ENCODE assay signal across 9 mouse cellular contexts in the genomic region with DNA sequence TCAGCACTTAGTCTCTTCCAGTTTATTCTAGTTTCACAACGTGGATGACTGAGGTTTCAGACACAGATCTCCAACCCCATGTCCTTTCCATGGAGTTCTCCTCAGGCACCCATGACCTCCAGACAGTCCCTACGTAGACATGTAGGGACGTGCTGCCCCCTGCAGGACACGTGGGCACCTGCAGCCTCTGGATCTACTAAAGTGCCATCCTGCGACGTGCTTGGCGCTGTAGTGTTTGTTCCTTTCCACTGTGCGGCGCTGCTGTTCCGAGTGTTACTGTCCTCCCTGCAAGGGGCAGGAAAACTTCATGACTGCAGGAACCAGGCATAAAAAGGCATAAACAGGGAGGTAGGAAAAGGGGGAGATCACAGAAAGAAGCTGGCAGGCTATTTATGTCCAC. TPM values are rescaled to one million over a fixed set of nuclear protein-coding genes. Genes with fewer than 3 reads are reported as not detected.
DNase-seq lines count a peak whose midpoint lies in the region; ATAC-seq and TF ChIP-seq lines count a peak whose summit lies in the region.
"Had no signal": no experiment of that assay in that cellular context is flagged by ENCODE, and none has a peak within 500 bp of the region (broad histone marks: within the 10 kb centered on the region; RNA-seq: fewer than 3 reads in every experiment).

No protein-coding gene starts in this region.

- no peak overlapping the region for H3K4me2 ChIP-seq in hindbrain, embryonic 12.5 days (replicated peaks)
- H3K4me2 ChIP-seq in embryonic facial prominence, embryonic 14.5 days (ENCODE audit: low read depth, low read length) = no peak overlapping the region
- H3K4me2 ChIP-seq in midbrain, postnatal 0 days (ENCODE audit: low read depth, low read length, poor library complexity, severe bottlenecking) = no peak overlapping the region
- H3K4me2 ChIP-seq: embryonic facial prominence, embryonic 12.5 days had no signal

- H3K9me3 ChIP-seq in hindbrain, embryonic 10.5 days = no peaks in the 10 kb centered on the region
- no peaks in the 10 kb centered on the region for H3K9me3 ChIP-seq in hindbrain, embryonic 12.5 days (replicated peaks)
- no peaks in the 10 kb centered on the region for H3K9me3 ChIP-seq in embryonic facial prominence, embryonic 14.5 days (ENCODE audit: control insufficient read depth, low read length)
- no peaks in the 10 kb centered on the region for H3K9me3 ChIP-seq in midbrain, postnatal 0 days (ENCODE audit: low read length)
- H3K9me3 ChIP-seq: embryonic facial prominence, embryonic 12.5 days had no signal

- H3K36me3 ChIP-seq in hindbrain, embryonic 10.5 days = no peaks in the 10 kb centered on the region
- H3K36me3 ChIP-seq in hindbrain, embryonic 12.5 days = no peaks in the 10 kb centered on the region
- H3K36me3 ChIP-seq in embryonic facial prominence, embryonic 14.5 days (ENCODE audit: control insufficient read depth, insufficient read depth, low read length) = no peaks in the 10 kb centered on the region
- H3K36me3 ChIP-seq in midbrain, postnatal 0 days (ENCODE audit: insufficient read depth, low read length) = no peaks in the 10 kb centered on the region
- H3K36me3 ChIP-seq: embryonic facial prominence, embryonic 12.5 days had no signal

- H3K27ac ChIP-seq in hindbrain, embryonic 10.5 days = no peak overlapping the region
- no peak overlapping the region for H3K27ac ChIP-seq in hindbrain, embryonic 12.5 days
- H3K27ac ChIP-seq in bone marrow, adult 2 months (ENCODE audit: control insufficient read depth, insufficient read depth, low read depth, low read length, poor library complexity) = no peak overlapping the region
- no peak overlapping the region for H3K27ac ChIP-seq in embryonic facial prominence, embryonic 14.5 days (replicated peaks; ENCODE audit: low read depth, low read length)
- H3K27ac ChIP-seq in midbrain, postnatal 0 days (ENCODE audit: low read depth, low read length) = no peak overlapping the region
- H3K27ac ChIP-seq: embryonic facial prominence, embryonic 12.5 days had no signal

- no peak for TF ChIP-seq POLR2A in bone marrow, adult 2 months (IDR thresholded peaks at IDR 0.05; ENCODE audit: borderline replicate concordance, control insufficient read depth, low read depth, low read length)

- ATAC-seq in hindbrain, embryonic 12.5 days (ENCODE audit: low FRiP score) = no peak
- 0 out of 2 replicates have a peak, but pooled peaks have one; percentile 26 for ATAC-seq in embryonic facial prominence, embryonic 14.5 days (ENCODE audit: low read depth)
- ATAC-seq in hematopoietic stem cell, adult 5-6 weeks (replicated peaks in 1 of 2; ENCODE audit: insufficient read depth in 1 of 2, low FRiP score in 2 of 2, low TSS enrichment in 1 of 2, low read depth in 1 of 2, poor library complexity in 2 of 2, severe bottlenecking in 2 of 2) = peak; percentile 93
- ATAC-seq in midbrain, postnatal 0 days (ENCODE audit: low FRiP score) = no peak

- H3K27me3 ChIP-seq in hindbrain, embryonic 10.5 days (ENCODE audit: insufficient read depth, poor library complexity, severe bottlenecking) = peaks cover 32% of the 10 kb centered on the region
- H3K27me3 ChIP-seq in hindbrain, embryonic 12.5 days = peaks cover 13% of the 10 kb centered on the region
- H3K27me3 ChIP-seq in embryonic facial prominence, embryonic 14.5 days (replicated peaks; ENCODE audit: control insufficient read depth, insufficient read depth, low read length) = no peaks in the 10 kb centered on the region
- peaks cover 17% of the 10 kb centered on the region; the same call in 1 of the 2 replicates for H3K27me3 ChIP-seq in midbrain, postnatal 0 days (ENCODE audit: insufficient read depth, low read length)

- no peaks in the 10 kb centered on the region for H3K4me1 ChIP-seq in hindbrain, embryonic 10.5 days (replicated peaks)
- no peaks in the 10 kb centered on the region for H3K4me1 ChIP-seq in hindbrain, embryonic 12.5 days
- H3K4me1 ChIP-seq in bone marrow, adult 2 months (ENCODE audit: control insufficient read depth, insufficient read depth, low read length) = no peaks in the 10 kb centered on the region
- no peaks in the 10 kb centered on the region for H3K4me1 ChIP-seq in embryonic facial prominence, embryonic 14.5 days (ENCODE audit: control insufficient read depth, insufficient read depth, low read length)
- H3K4me1 ChIP-seq in midbrain, postnatal 0 days (ENCODE audit: insufficient read depth, low read length) = no peaks in the 10 kb centered on the region
- H3K4me1 ChIP-seq: embryonic facial prominence, embryonic 12.5 days had no signal

- H3K9ac ChIP-seq in hindbrain, embryonic 12.5 days = no peak overlapping the region
- H3K9ac ChIP-seq in embryonic facial prominence, embryonic 14.5 days (ENCODE audit: low read depth, low read length) = no peak overlapping the region
- no peak overlapping the region for H3K9ac ChIP-seq in midbrain, postnatal 0 days (replicated peaks; ENCODE audit: low read length, poor library complexity, severe bottlenecking)
- H3K9ac ChIP-seq: embryonic facial prominence, embryonic 12.5 days had no signal

- 3% methylated on average over 10 of the region's 10 CpGs for WGBS in hindbrain, embryonic 10.5 days
- WGBS in hindbrain, embryonic 12.5 days = 4% methylated on average over 10 of the region's 10 CpGs
- 4% methylated on average over 10 of the region's 10 CpGs for WGBS in bone marrow, adult 2 months
- WGBS in embryonic facial prominence, embryonic 14.5 days = 2% methylated on average over 10 of the region's 10 CpGs
- 3% methylated on average over 10 of the region's 10 CpGs for WGBS in midbrain, postnatal 0 days

- no peak overlapping the region for H3K4me3 ChIP-seq in hindbrain, embryonic 10.5 days
- H3K4me3 ChIP-seq in hindbrain, embryonic 12.5 days = no peak overlapping the region
- H3K4me3 ChIP-seq in bone marrow, adult 2 months (replicated peaks; ENCODE audit: control insufficient read depth, low read depth, low read length) = no peak overlapping the region
- no peak overlapping the region for H3K4me3 ChIP-seq in embryonic facial prominence, embryonic 14.5 days (ENCODE audit: low read depth, low read length)
- no peak overlapping the region for H3K4me3 ChIP-seq in midbrain, postnatal 0 days (ENCODE audit: low read depth, low read length)
- H3K4me3 ChIP-seq: embryonic facial prominence, embryonic 12.5 days had no signal

- peak; percentile 83 for DNase-seq in hindbrain, embryonic 10.5 days (ENCODE audit: low spot score)
- peak; percentile 78 for DNase-seq in embryonic facial prominence, embryonic 14.5 days (ENCODE audit: low spot score)
- DNase-seq in left cerebral cortex, adult 9 months (ENCODE audit: low spot score in 2 of 2) = peak; percentile 7 to 74
- peak; percentile 80 for DNase-seq in midbrain, postnatal 0 days (ENCODE audit: low spot score)
- DNase-seq in spleen, postnatal 4 days (ENCODE audit: low spot score in 2 of 2) = peak; percentile 76 to 92

- TF ChIP-seq CTCF in bone marrow, adult 2 months (IDR thresholded peaks at IDR 0.05; ENCODE audit: control insufficient read depth, insufficient read depth, low read length) = peak; percentile 97
- TF ChIP-seq CTCF in midbrain, postnatal 0 days (IDR thresholded peaks at IDR 0.05) = peak; percentile 86

RNA-seq across cellular contexts. Expression of gene Wnt8b, which starts 19.1 kb away (rescaled TPM):
- polyA plus RNA-seq in hindbrain, embryonic 10.5 days (2016; fragmentation: Nextera tagmentation; extraction: Ambion mirVana) = 0.44 and 3.3 TPM in 2 replicates
- 0.87 and 0.93 TPM in 2 replicates for polyA plus RNA-seq in hindbrain, embryonic 12.5 days (2016; fragmentation: Nextera tagmentation; extraction: Ambion mirVana)
- polyA plus RNA-seq in bone marrow, adult 2 months (2011; ENCODE audit: insufficient read depth, insufficient read length, low replicate concordance, missing spikeins) = not detected in 2 replicates
- polyA plus RNA-seq in embryonic facial prominence, embryonic 14.5 days (2014; fragmentation: Nextera tagmentation; extraction: Ambion mirVana) = 0.14 and 0.34 TPM in 2 replicates
- total RNA-seq in hematopoietic stem cell, adult 5-6 weeks (2017) = not detected in 2 replicates
- total RNA-seq in midbrain, postnatal 0 days (2014; rRNA removed) = 0.05 TPM in 1 of 2 replicates, not detected in the other
- polyA plus RNA-seq in midbrain, postnatal 0 days (2015; fragmentation: Nextera tagmentation; extraction: Ambion mirVana) = 0.44 and 1.0 TPM in 2 replicates

Comparison
In these comparisons a context has a peak if more than half of its experiments do, and no peak if none do; other contexts are left out.
1. ATAC-seq: peak in embryonic facial prominence, embryonic 14.5 days (single experiment) and hematopoietic stem cell, adult 5-6 weeks (2 of 2); none in hindbrain, embryonic 12.5 days (single experiment) and midbrain, postnatal 0 days (single experiment).
2. Peak in every context shown above with its lines, with median percentiles within 50 percentile points of each other: DNase-seq.